Mouse (Mus musculus) cerebellum, adult 11-12 months (tissue): Measurements from ENCODE around the gene Mipep.

ENCODE experiments used
- DNase-seq: peaks from one replicate; pipeline ENCODE4 v3.0.0; 2022

Mipep gene

DNA sequence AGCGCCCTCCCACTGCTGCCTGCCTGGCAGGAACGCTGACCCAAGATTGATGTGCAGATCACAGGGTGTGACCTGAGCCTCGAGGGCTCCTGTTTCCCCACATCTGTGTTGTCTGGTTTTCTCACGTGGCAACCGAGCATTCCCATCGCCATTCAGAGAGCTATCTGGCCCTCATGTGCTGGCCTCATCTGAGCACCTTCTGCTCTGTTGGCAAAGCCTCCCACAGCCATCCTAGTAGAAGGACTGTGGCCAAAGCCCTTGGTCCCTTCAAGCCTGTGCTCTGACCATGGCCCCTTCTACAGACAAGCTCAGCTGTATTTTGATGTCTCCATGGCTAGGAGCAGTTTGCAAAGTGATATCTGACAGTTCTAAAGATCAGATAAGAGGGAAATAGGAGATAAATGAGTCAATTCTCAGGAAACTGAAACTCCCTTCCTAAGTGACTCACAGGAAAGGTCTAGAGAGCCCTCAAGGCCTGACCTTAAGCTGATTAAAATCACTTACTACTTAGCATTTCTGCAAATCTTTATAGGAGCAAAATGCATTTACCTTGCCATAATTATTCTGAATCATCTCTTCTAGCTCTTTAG, 101.1 kb downstream of the Mipep start:
- DNase-seq = peak; percentile 70

- no peak for DNase-seq
Measured at GRCm38 (mm10) chr14:60893882-60894281, 109.5 kb downstream of the Mipep start.

DNA sequence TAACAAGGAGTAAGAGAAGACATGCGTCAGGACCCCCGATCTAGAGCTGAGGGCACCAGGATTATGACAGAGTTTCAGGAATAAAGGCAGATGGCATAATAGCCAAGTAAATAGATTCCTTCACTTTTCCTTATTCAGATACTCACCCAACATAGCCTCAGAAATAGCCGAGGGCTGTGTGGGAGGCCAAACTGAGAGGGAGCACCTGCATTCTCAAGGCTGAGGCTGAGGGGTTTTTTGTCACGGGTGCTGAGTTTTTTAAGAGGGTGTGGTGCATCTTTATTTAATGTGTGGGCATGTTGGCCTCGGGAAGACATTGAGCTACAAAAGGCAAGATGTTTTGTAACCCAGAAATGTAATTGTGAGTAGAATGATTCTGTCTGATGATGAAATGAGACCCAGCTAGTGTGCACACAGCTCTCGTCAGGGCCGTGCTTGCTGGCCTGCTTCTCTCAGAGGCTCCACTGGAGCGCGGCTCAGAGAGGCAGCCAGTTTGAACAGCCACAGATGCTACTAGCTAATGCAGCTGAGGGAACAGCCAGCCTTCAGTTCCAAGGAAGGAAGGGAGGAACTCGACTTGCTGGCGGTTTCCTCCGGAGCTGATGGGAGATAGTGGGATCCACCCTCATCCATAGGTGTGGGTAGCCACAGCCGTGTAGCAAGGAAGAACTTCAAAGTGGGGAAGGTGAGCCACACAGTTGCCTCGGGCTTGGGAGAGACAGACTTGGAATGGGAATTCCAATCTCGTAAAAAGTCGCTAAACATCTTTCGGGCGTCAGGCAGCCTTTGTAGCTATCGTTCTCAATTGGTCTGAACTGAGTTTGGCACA, 111.0 kb downstream of the Mipep start:
- no peak for DNase-seq

GRCm38 (mm10) chr14:60898086-60898667, 113.8 kb downstream of the Mipep start:
- no peak for DNase-seq

GRCm38 (mm10) chr14:60904501-60904900, 120.1 kb downstream of the Mipep start:
- no peak for DNase-seq

- DNase-seq = peak; percentile 25
Measured at GRCm38 (mm10) chr14:60906421-60907374, 122.3 kb downstream of the Mipep start.

- no peak for DNase-seq
Measured at GRCm38 (mm10) chr14:60909351-60909750, 125.0 kb downstream of the Mipep start.

DNA sequence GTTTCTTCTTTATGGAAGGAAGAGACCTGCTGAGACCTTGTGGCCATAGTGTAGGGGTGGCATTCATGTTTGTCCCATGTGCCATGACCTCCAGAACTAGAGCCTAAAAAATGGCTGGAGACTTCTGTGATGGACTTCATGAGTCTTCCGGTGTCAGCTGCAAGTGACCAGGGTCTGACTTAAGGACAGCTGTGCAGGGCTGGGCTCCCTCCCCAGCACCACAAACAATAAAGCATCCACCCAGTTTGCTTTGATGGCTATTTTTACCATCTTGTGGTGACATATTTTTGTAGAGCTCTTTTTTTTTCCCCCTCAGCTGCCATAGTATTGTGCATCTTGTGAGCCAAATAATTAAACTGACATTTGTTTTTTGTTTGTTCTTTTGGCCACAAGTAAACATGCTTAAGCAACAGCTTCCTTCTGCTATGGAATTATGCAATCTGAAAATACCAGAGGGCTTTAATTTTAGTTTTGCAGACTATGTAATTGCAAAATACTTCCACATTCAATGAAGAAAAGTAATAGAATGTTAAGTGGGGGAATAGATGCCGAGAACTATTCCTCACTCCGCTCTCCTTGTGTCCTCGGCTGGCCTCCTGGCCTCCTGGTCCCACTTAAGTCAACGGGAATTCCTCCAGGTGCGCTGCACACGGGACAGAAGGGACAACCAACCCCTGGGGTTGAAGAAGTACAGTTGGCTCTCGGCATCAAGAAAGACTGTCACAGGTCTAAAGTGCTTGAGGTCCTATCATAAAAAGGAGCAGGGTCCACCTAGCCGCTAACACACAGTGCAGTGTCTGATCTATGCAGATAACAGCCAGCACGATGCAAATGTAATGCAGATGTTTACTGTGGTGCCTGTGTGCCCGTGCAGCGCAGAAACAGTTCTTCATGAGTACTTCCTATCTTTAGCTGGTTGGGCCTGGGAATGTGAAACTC, 126.4 kb downstream of the Mipep start:
- DNase-seq = no peak

GRCm38 (mm10) chr14:60912981-60913468, 128.7 kb downstream of the Mipep start:
- no peak for DNase-seq

DNA sequence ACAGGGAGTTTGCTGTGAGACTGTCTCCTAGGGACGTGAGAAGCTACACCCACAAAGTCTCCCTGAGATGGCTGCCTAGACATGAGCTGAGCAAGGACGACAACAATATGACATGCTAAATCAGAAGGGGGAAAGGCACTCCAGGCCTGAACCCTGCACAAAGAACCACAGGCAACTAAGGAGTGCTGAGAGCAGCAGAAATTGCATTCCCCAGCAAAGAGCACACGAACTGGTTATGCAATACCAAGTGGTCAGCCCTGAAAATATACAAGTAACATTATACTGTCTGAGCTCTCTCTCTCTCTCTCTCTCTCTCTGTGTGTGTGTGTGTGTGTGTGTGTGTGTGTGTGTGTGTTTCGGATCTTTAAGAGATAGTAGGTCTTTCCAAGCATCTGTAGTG, 132.3 kb downstream of the Mipep start:
- DNase-seq = no peak

- no peak for DNase-seq
Measured at GRCm38 (mm10) chr14:60926011-60926410, 141.6 kb downstream of the Mipep start.

GRCm38 (mm10) chr14:60935705-60936104, 151.3 kb downstream of the Mipep start:
- DNase-seq = no peak

DNA sequence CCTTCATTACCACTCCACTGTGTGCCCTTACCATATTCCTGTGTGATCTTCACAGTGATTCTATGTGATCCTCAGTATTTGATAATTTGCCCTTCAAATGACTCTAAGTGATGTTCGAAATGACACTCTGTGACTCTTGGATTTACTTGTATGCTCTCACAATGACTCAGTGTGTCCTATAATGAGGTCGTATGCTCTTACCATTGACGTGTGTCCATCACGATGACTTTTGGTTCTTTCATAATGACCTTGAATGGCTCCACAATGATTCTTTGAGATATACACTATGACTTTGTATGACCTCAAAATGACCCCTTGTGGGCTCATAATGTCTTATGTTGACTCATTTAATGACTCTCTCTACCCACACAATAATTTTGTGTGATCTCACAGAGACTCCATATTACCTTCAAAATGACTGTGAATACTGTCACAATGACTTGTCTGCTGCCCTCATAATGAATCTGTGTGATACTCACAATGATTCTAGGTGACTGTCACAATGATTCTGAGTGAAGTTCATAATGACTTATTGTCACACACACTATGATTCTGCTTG, 153.2 kb downstream of the Mipep start:
- no peak for DNase-seq
